Comparison of ENCODE assay signal across 16 mouse cellular contexts in the genomic region with DNA sequence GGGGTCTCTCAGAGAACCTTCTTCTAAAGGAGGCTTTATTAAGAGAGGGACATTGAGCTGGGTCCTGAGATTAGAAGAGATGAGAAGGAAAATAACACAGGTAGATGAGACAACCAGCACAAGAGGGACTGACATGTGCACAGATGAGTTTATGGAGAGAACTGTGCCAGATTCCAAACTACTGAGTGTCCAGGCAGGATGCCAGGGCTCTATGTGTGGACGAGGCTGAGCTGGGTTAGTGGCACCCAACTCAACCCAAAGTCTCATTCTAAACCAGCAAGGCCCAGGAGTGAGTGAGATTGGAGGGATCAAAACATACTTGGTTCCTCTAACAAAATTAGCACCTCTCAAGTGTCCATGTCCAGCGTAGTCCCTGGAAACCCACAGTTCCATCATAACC.
"Had no signal": no experiment of that assay in that cellular context is flagged by ENCODE, and none has a peak within 500 bp of the region (broad histone marks: within the 10 kb centered on the region; RNA-seq: fewer than 3 reads in every experiment).

No protein-coding gene starts in this region.

- H3K27ac ChIP-seq: kidney, postnatal 0 days; limb, embryonic 12.5 days; limb, embryonic 15.5 days; liver, embryonic 14.5 days; lung, embryonic 15.5 days; stomach, postnatal 0 days had no signal

- H3K36me3 ChIP-seq: limb, embryonic 12.5 days; limb, embryonic 15.5 days; lung, embryonic 15.5 days had no signal

- DNase-seq: kidney, adult 2 months; kidney, postnatal 36 days; left cerebral cortex, postnatal 4 days; liver, postnatal 0 days; midbrain, embryonic 14.5 days; right cerebral cortex, postnatal 4 days; thymus, adult 2 months; thymus, postnatal 14 days; thymus, postnatal 4 days had no signal

- H3K9me3 ChIP-seq: limb, embryonic 12.5 days; limb, embryonic 15.5 days; lung, embryonic 15.5 days; megakaryocyte, embryonic 14.5 days had no signal

- H3K27me3 ChIP-seq: limb, embryonic 15.5 days; lung, embryonic 15.5 days had no signal

- H3K4me3 ChIP-seq: limb, embryonic 12.5 days; limb, embryonic 15.5 days; lung, embryonic 15.5 days; megakaryocyte, embryonic 14.5 days had no signal
